Mouse (Mus musculus): ENCODE results near the gene Lrrc52. TPM values are rescaled to one million over a fixed set of nuclear protein-coding genes. Genes with fewer than 3 reads are reported as not detected.
A peak's percentile ranks its signal among the peaks of the same experiment; 100 is the strongest.

Lrrc52 gene
- polyA plus RNA-seq, 1 experiment from 2014 or later, result not detected

DNA sequence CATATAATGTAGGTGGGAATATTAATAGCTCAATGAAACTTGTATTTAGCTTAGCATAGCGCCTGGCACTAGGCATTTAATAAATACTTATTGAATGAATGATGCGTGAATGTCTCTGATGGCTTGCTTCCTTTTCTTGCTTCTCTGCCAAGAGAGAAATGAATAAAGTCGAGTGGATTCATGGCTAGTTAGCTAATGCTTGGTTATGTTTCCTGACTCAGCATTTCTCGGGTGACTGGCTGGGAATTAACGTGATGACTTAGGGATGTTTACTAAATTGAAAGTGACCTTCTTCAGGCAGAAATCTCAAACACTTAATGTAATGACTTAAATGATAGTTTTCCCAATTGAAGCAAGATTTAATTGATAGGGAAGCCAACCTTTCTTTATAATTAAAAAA, 1.3 kb upstream of the Lrrc52 start:
- Histone ChIP-seq H3K4me2 (no peak overlapping the region), H3K4me3 (no peak overlapping the region), H3K9ac (no peak overlapping the region), H3K4me1 (peaks cover 12% of the 10 kb centered on the region), H3K9me3 (replicated peaks) (no peaks in the 10 kb centered on the region), H3K27me3 (no peaks in the 10 kb centered on the region), H3K27ac (no peak overlapping the region), H3K36me3 (ENCODE audit: poor library complexity, severe bottlenecking) (no peaks in the 10 kb centered on the region)
- ATAC-seq, result no peak
- 75% methylated on average over 5 of the region's 5 CpGs for WGBS

DNA sequence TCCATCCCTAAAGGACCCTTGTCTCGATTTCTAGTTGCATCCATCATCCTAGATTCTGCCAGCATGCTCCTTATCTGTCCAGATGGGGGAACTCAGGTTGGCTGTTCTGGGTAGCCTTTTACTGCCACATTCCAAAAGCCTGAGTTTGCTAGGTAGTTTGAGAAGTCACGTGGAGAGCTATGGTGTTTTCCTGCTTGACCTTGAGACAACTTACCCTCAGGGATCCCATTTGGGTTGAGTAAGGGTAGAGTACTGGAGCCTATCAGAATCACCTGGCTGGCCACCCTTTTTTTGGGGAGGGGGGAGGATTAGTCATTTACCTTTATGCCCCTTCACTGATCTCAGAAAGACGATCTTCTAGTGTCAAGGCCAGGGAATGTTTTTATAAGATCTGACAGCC, 9.3 kb downstream of the Lrrc52 start:
- no peaks in the 10 kb centered on the region for H3K36me3 ChIP-seq (ENCODE audit: poor library complexity, severe bottlenecking)
- H3K4me3 ChIP-seq, result no peak overlapping the region
- no peak for ATAC-seq
- no peak overlapping the region for H3K4me2 ChIP-seq
- no peaks in the 10 kb centered on the region for H3K27me3 ChIP-seq
- H3K27ac ChIP-seq, result no peak overlapping the region
- WGBS, result 83% methylated on average over 3 of the region's 3 CpGs
- H3K9me3 ChIP-seq (replicated peaks), result no peaks in the 10 kb centered on the region
- no peaks in the 10 kb centered on the region for H3K4me1 ChIP-seq
- H3K9ac ChIP-seq, result no peak overlapping the region

DNA sequence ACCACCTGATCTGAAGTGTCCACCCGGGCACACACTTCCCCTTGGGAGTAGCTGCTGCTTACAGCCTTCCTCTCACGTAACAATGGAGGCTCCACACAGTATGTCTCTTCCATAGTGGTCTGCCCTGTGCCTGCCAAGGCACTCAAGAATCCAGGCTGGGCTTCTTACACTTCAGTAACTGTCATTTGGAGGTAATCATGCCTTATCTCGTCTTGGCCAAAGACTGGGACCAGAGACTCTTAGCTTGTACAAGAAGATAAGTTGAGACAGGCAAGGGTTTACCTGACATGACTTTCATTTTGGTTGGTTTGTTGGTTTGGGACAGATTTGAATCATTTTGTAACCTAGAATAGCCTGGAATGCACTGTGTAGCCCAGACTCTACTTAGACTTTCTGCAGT, 13.5 kb downstream of the Lrrc52 start:
- no peaks in the 10 kb centered on the region for H3K9me3 ChIP-seq (replicated peaks)
- WGBS, result 93% methylated on average over 3 of the region's 3 CpGs
- ATAC-seq, result no peak

DNA sequence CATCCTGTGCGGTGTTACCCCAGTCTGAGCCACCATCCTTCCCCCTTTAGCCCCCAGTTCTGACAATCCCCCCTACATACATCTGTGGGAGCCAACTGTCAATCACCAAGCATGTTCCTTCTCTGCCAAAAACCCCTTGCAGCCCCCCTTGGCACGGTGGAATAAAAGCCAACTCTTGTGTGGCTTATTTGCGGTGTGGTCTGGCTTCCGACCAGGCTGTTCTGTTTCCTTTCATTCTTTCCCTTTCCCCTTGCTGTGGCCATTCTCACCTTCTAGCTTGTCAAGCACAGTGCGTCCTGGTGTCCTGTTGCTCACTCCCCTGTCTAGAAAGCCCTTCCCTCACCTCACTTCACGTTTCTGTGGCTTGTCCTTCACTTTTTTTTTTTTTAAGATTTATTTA, 14.1 kb downstream of the Lrrc52 start:
- H3K36me3 ChIP-seq (ENCODE audit: poor library complexity, severe bottlenecking), result no peaks in the 10 kb centered on the region
- no peaks in the 10 kb centered on the region for H3K27me3 ChIP-seq
- H3K9ac ChIP-seq, result no peak overlapping the region
- H3K4me3 ChIP-seq, result no peak overlapping the region
- H3K27ac ChIP-seq, result no peak overlapping the region
- no peaks in the 10 kb centered on the region for H3K9me3 ChIP-seq (replicated peaks)
- no peak for ATAC-seq
- peaks cover 2% of the 10 kb centered on the region; the same call in 1 of the 2 replicates for H3K4me1 ChIP-seq
- H3K4me2 ChIP-seq, result no peak overlapping the region
- 70% methylated on average over 6 of the region's 6 CpGs for WGBS

More for the DNA sequence above, 13.5 kb downstream of the Lrrc52 start:
- Histone ChIP-seq H3K27me3 (no peaks in the 10 kb centered on the region), H3K4me2 (no peak overlapping the region), H3K27ac (no peak overlapping the region), H3K4me3 (no peak overlapping the region), H3K9ac (no peak overlapping the region), H3K36me3 (ENCODE audit: poor library complexity, severe bottlenecking) (no peaks in the 10 kb centered on the region), H3K4me1 (peaks cover 2% of the 10 kb centered on the region; the same call in 1 of the 2 replicates)

DNA sequence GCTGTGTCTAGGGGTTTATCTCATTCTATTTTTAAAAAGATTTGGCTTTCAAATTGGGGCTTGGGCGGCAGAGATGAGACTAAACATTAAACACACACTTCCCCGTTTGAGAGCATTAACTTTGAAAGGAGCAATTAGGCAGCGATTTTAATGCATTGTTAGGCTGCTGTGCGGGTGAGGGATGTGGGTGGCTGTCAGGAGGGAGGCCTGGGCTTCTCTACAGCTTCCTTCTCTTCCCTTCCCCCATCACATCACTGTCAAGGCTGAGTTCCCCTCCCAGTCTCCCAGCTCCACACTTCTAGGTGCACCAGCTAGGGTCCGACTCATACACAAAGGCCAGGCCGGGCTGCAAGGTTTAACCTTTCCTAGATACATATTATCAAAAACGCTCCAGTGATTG, 18.0 kb downstream of the Lrrc52 start:
- Histone ChIP-seq H3K27ac (peak overlapping the region; percentile 65; the same call in 1 of the 2 replicates), H3K4me1 (peaks cover 2% of the 10 kb centered on the region; the same call in 1 of the 2 replicates), H3K4me2 (no peak overlapping the region), H3K9me3 (replicated peaks) (no peaks in the 10 kb centered on the region), H3K4me3 (no peak overlapping the region), H3K27me3 (no peaks in the 10 kb centered on the region), H3K9ac (no peak overlapping the region), H3K36me3 (ENCODE audit: poor library complexity, severe bottlenecking) (no peaks in the 10 kb centered on the region)
- peak; percentile 87 for ATAC-seq
- WGBS, result 25% methylated on average over 7 of the region's 7 CpGs

DNA sequence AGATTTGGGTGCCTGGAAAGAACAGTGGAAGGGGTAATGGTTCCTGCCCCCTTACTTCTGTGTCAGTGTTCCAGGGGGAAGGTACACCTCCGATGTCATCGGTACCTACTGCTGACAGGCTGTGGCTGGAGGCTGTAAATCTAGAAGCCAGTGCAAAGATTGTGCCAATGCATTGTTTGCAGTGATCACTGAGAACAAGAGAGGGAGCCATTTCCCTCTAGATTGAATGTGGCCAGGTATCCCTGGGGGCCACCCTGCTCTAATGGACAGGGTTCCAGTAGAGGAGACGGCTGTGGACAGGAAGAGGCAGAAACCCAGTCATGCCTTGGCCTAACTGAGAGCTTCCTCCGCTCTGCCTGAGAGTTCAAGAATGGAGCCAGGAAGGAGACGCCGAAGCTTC, 18.5 kb downstream of the Lrrc52 start:
- Histone ChIP-seq H3K4me3 (no peak overlapping the region), H3K36me3 (ENCODE audit: poor library complexity, severe bottlenecking) (no peaks in the 10 kb centered on the region), H3K9ac (no peak overlapping the region), H3K27me3 (no peaks in the 10 kb centered on the region), H3K27ac (peak overlapping the region; percentile 65), H3K4me1 (peaks cover 2% of the 10 kb centered on the region; the same call in 1 of the 2 replicates), H3K9me3 (replicated peaks) (no peaks in the 10 kb centered on the region), H3K4me2 (no peak overlapping the region)
- 63% methylated on average over 6 of the region's 6 CpGs for WGBS
- no peak for ATAC-seq

DNA sequence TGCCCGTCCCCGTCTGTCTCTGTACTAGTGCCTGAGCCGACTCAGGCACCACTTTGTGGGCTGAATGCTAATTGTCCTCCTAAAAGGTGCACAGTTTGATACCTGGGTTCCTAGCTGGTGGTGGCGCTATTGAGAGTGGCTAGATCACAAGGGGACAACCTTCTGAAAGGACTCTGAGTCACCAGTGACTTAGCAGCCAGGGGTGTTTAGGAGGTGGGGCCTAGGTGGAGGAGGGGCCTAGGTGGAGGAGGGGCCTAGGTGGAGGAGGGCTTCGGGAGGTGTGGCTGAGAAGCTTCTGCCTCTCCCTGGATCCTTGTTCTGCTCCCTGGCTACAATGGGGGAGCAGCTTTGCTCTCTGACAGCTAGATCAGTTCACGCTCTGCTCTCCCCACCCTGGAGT, 20.1 kb downstream of the Lrrc52 start:
- H3K4me1 ChIP-seq, result peaks cover 2% of the 10 kb centered on the region; the same call in 1 of the 2 replicates
- 84% methylated on average over 6 of the region's 6 CpGs for WGBS
- no peak overlapping the region for H3K4me2 ChIP-seq

DNA sequence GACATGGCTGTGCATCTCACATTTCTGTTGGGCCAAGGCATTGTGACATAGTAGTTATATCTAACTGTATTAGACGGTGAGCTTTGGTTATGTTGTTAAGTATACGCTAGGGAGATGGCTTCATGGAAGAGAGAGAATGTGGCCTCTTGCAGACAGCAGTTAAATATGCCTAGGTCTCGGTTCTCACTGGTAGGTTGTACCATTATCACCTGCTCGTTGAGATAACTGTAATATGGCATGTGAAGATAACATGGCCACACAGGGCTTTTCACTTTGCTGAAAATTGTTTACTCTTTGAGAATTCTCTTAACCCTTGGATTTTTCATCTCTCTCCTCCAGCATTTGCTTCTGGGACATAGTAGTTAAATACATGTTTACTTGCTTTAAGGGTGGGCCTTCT, 21.4 kb downstream of the Lrrc52 start:
- Histone ChIP-seq H3K27ac (no peak overlapping the region), H3K9me3 (replicated peaks) (no peaks in the 10 kb centered on the region), H3K9ac (no peak overlapping the region), H3K4me2 (no peak overlapping the region), H3K4me1 (peaks cover 2% of the 10 kb centered on the region; the same call in 1 of the 2 replicates), H3K27me3 (no peaks in the 10 kb centered on the region), H3K4me3 (no peak overlapping the region), H3K36me3 (ENCODE audit: poor library complexity, severe bottlenecking) (no peaks in the 10 kb centered on the region)
- WGBS, result 95% methylated on average over 4 of the region's 4 CpGs
- ATAC-seq, result no peak

More for the DNA sequence above, 20.1 kb downstream of the Lrrc52 start:
- Histone ChIP-seq H3K36me3 (ENCODE audit: poor library complexity, severe bottlenecking) (no peaks in the 10 kb centered on the region), H3K9ac (no peak overlapping the region), H3K27me3 (no peaks in the 10 kb centered on the region), H3K27ac (no peak overlapping the region), H3K9me3 (replicated peaks) (no peaks in the 10 kb centered on the region), H3K4me3 (no peak overlapping the region)
- ATAC-seq, result no peak

DNA sequence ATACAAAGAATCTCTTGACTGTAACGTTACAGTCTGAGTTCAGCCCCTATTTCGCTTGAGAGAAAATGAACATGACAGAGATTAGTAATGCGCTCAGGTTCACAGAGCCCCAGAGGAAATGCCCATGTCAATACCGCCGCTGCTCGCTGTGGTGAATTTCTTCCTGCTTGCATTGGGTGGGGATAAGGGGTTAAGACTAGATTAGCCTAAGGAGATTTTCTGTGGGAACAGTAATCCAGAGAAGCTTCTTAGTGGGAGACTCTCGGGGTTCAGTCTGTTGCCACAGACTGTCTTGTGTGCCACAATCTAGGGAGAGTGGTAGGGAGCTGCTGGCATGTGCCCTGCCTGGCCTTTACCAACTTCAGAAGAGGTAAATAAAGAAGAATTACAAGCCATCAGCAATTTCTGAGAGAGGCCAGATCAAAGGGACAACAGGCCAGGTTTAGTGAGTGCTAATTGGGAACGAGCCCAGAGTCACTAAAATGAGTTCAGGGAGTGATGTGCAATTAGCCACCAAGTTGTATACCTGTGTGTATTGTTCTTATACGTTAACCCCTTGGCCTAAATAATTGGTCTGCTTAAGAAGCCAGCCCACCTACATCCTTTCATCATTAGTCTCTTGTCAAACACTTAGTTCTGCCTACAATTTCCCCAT, 28.2 kb downstream of the Lrrc52 start:
- H3K9me3 ChIP-seq (replicated peaks), result no peaks in the 10 kb centered on the region
- H3K4me2 ChIP-seq, result no peak overlapping the region
- H3K9ac ChIP-seq, result no peak overlapping the region
- H3K36me3 ChIP-seq (ENCODE audit: poor library complexity, severe bottlenecking), result no peaks in the 10 kb centered on the region
- 58% methylated on average over 9 of the region's 9 CpGs for WGBS
- 0 out of 2 replicates have a peak, but pooled peaks cover 3% of the 10 kb centered on the region for H3K4me1 ChIP-seq
- no peak overlapping the region for H3K27ac ChIP-seq
- H3K27me3 ChIP-seq, result no peaks in the 10 kb centered on the region
- no peak for ATAC-seq
- H3K4me3 ChIP-seq, result no peak overlapping the region

DNA sequence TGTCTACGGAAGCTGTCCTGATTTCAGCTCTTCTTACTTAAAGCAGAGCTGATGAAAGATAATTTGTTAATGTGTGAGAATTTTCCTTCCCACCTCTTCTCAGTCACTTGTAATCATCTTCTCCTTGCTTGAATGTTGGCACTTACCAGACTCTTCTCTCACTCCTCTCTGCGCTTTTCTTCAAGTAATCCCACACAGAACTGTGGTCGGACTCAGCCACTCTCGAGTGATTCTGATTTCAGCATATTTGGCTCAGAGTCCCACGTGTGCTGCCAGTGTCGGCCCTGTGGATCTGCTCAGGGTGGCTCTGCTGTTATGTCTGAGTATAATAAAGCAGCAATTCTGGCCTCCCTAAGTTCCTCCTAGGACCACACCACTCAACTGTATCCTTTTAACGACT, 29.5 kb downstream of the Lrrc52 start:
- Histone ChIP-seq H3K4me2 (no peak overlapping the region), H3K27ac (no peak overlapping the region), H3K36me3 (ENCODE audit: poor library complexity, severe bottlenecking) (no peaks in the 10 kb centered on the region), H3K4me3 (no peak overlapping the region), H3K27me3 (no peaks in the 10 kb centered on the region), H3K9me3 (replicated peaks) (no peaks in the 10 kb centered on the region), H3K9ac (no peak overlapping the region), H3K4me1 (0 out of 2 replicates have a peak, but pooled peaks cover 3% of the 10 kb centered on the region)
- WGBS, result 75% methylated on average over 7 of the region's 7 CpGs
- ATAC-seq, result no peak

DNA sequence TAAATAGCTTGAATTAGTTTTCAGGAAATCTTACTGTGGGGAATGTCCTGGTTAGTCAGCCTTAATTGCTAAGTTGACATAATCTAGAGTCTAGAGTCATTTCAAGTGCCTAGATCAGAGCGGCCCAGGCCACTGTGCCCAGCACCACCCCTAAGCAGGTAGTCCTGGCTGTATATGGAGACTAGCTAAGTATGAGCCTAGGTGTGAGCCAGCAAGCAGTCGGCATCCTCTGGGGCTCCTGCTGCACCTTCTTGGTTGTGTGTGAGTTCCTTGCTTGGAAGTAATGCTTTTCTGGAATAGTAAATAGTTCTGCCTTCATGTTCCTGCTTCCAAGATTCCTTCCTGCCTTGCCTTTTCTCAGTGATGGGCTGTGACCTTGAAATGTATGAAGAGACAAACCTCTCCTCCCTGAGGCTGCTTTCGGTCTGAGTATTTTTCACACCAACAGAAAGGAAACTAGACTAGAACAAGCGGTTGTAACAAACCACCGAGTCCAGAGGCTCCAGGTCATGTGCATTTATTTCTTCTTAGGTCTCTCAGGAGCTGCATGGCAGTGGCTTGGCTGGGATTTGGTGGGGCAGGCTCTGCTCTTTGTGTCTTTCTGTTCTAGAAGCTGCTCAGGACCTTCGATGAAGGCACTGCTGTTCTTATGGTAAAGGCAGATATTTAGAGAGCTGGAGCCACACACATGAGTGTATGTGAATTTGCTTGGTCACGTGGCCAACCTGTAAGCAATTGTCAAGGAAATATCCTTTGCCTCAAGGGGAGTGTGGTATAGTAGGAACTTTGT, 30.2 kb downstream of the Lrrc52 start:
- no peak for ATAC-seq
- H3K4me1 ChIP-seq, result 0 out of 2 replicates have a peak, but pooled peaks cover 3% of the 10 kb centered on the region
- WGBS, result 94% methylated on average over 7 of the region's 7 CpGs

DNA sequence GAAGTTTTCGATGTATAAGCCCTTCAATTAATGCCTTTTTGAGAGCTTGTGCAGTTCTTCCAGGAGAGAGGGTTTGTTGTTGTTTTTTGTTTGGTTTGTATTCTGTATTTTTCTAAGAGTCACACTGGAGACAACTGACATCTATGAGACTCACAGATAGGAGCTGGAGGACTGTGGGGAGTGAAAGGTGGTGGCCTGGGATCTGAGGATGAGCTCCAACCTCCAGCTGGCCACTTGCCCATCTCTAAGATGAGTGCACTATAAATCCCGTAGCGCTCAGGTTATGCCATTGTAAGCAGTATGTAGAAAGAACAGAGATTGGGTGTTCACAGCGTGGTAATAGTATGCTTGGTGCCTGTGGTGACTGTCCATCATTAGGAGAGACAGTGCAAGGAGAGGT, 31.6 kb downstream of the Lrrc52 start:
- 87% methylated on average over 4 of the region's 4 CpGs for WGBS
- no peaks in the 10 kb centered on the region for H3K27me3 ChIP-seq
- H3K27ac ChIP-seq, result no peak overlapping the region
- H3K9me3 ChIP-seq (replicated peaks), result no peaks in the 10 kb centered on the region
- no peak for ATAC-seq
- H3K4me3 ChIP-seq, result no peak overlapping the region
- no peak overlapping the region for H3K4me2 ChIP-seq
- no peak overlapping the region for H3K9ac ChIP-seq
- H3K36me3 ChIP-seq (ENCODE audit: poor library complexity, severe bottlenecking), result no peaks in the 10 kb centered on the region
- H3K4me1 ChIP-seq, result 0 out of 2 replicates have a peak, but pooled peaks cover 3% of the 10 kb centered on the region

More for the DNA sequence above, 30.2 kb downstream of the Lrrc52 start:
- H3K4me3 ChIP-seq, result no peak overlapping the region
- no peaks in the 10 kb centered on the region for H3K27me3 ChIP-seq
- H3K36me3 ChIP-seq (ENCODE audit: poor library complexity, severe bottlenecking), result no peaks in the 10 kb centered on the region
- no peaks in the 10 kb centered on the region for H3K9me3 ChIP-seq (replicated peaks)
- H3K27ac ChIP-seq, result no peak overlapping the region
- H3K9ac ChIP-seq, result no peak overlapping the region
- no peak overlapping the region for H3K4me2 ChIP-seq

Data from forebrain, embryonic 13.5 days (tissue).